Mouse (Mus musculus): ENCODE data around the gene Esrrg.

Esrrg gene

DNA sequence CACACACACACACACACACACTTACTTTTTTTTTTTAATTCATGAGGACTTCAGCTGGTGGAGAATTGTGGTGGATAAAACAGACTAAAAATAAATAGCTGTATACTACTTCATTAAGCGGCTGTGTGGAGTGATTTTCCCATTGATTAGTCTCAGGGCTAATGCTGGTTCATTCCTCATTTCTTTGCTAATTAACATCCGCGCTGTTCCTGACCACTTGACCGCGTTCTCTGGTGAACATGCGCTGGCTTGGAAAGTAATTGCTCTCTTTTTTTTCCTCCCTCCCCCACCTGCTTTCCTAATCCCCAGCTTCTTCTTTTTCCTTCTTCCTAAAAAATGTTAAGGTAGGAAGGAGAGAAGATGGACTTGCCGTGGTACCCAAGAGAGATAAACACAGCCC, 222.3 kb downstream of the Esrrg start:
- no peak for DNase-seq (ENCODE audit: low read depth, low spot score)

GRCm38 (mm10) chr1:187832851-187833250, 224.3 kb downstream of the Esrrg start:
- no peak for DNase-seq (ENCODE audit: low read depth, low spot score)

- no peak for DNase-seq (ENCODE audit: low read depth, low spot score)
These were observed 226.0 kb downstream of the Esrrg start for GRCm38 (mm10) chr1:187834576-187834975.

DNA sequence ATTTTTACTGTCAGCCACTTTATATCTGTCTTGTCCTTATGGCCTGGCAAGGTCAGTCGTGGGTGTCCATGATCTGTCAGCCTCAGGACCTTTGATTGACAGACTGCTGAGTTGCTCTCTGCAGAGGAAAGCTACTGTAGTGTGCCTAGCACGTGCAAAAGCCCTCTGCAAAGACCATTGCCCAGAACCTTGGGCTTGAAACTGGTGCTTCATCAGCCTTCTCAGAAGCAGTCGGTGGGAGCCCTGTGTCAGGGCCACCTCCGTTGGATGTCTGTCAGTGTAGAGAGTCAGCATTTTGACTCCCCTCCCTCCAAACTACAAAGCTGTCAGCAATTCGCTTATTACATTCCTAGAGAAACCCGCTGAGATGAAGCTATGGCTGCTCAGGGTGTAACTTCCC, 227.8 kb downstream of the Esrrg start:
- DNase-seq (ENCODE audit: low read depth, low spot score), result no peak

DNA sequence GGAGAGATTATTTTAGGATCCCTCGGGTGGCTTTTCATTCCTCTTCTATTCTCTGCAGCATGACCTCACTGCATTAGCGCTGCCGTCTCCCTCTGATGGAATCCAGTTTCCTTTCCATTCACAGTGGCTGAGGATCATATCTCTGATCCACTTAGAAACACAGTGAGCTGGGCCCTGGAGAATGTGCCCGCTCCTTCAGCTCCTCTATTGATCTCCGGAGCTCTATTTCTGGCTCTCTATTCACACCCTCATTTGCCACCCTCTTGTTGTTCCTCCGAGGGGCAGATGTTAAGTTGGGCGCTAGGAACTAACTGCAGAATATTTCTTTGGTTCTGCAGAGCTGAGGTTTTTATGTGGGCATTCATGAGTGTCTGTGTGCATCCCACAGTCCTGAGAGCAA, 228.3 kb downstream of the Esrrg start:
- no peak for DNase-seq (ENCODE audit: low read depth, low spot score)

DNA sequence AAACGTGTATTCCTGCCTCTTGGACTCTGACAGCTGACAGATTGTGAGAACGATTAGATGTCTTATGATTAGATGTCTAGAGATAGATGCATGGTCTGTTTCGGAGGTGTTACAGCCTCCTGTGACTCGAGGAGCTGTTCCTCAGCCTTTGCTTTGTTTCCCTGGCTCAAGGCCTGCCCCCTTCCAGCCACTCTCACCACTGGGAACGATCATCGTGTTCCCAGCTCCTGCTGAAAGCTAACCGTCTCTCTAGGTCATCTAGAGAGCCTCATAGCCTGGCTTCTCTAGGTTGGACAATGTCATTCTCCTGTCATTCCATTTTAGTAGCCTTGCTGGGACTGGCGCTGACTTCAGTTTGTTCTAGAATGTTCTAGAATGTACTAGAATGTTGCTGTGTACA, 233.0 kb downstream of the Esrrg start:
- no peak for DNase-seq (ENCODE audit: low read depth, low spot score)

- no peak for DNase-seq (ENCODE audit: low read depth, low spot score)
These were observed 234.1 kb downstream of the Esrrg start for GRCm38 (mm10) chr1:187842702-187843101.

- DNase-seq (ENCODE audit: low read depth, low spot score), result no peak
These were observed 245.6 kb downstream of the Esrrg start for GRCm38 (mm10) chr1:187854148-187854547.

DNA sequence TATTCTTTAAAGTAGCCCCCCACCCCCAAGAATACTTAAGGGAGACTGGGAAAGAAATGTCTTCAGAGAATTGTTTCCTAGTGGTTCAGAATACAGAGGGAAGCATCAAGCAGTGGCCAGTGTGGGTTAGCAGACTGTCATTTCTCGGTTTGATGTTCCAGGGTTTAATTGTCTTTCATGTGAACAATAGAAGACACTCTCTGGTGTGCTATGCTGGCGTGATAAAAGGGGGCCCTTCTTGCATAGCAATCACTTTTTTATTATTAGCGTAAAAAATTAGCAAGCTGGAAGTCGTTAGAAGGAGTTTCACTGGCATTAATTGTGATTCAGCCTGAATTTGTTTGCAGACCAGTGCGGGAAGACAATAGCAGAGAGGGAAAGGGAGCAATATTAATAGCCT, 253.7 kb downstream of the Esrrg start:
- DNase-seq (ENCODE audit: low read depth, low spot score), result no peak

DNA sequence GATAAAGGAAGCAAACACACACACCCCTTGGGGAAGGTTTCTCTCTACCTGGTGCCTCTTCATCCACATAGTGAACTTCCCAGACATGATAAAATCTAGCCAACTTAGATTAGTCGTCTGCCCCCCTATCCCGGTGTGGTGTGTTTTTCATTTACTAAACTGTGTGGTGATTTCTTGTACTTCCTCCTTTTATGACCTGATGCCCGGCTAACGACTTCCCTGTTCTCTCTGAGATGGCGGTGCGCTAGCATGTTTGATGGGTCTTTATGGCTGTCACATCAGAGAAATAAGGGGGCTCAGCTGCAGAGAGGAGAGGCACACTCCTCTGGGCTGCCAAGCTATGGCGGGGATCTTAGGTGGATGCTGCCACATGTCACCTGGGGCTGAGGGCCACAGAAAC, 259.8 kb downstream of the Esrrg start:
- no peak for DNase-seq (ENCODE audit: low read depth, low spot score)

GRCm38 (mm10) chr1:187872208-187872607, 263.6 kb downstream of the Esrrg start:
- no peak for DNase-seq (ENCODE audit: low read depth, low spot score)

- DNase-seq (ENCODE audit: low read depth, low spot score), result no peak
These were observed 264.2 kb downstream of the Esrrg start for GRCm38 (mm10) chr1:187872744-187873143.

DNA sequence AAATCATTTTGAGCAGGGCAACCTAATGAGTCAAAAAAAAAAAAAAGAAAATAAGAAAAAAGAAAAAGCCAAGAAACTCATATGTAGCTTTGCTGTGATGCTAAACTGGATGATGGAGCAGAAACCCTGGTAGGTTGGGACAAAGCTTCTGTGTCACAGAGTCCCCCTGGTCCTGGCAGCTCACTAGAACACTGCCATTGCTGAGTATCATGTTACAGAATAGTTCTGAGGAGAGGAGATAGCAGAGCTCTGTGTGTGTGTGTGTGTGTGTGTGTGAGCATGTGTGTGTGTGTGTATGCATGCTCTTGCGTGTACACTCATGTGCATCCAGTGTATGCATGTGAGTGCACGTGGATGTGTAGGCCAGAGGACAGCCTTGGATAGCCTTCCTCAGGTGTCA, 265.2 kb downstream of the Esrrg start:
- no peak for DNase-seq (ENCODE audit: low read depth, low spot score)

- no peak for DNase-seq (ENCODE audit: low read depth, low spot score)
These were observed 278.7 kb downstream of the Esrrg start for GRCm38 (mm10) chr1:187887270-187887669.

- DNase-seq (ENCODE audit: low read depth, low spot score), result no peak
These were observed 279.6 kb downstream of the Esrrg start for GRCm38 (mm10) chr1:187888142-187888541.

DNA sequence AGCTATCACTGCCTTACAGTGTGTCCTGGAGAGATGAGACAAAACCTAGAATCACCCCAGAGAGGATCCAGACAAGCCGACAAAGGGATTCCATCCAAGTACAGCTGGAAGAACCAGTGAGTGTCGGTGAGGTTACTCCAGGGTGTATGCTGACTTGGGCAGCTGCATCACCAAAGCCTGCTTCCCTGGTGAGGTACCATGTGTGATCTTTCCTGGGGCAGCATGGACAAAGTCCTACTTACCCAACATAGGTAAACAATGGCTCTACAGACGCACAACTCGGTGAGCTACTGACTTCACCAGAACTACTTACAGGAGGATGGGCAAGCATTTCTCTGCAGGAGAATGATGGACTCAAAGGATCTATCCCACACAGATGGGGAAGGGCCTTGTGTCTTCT, 280.5 kb downstream of the Esrrg start:
- no peak for DNase-seq (ENCODE audit: low read depth, low spot score)

GRCm38 (mm10) chr1:187891262-187891661, 282.7 kb downstream of the Esrrg start:
- DNase-seq (ENCODE audit: low read depth, low spot score), result no peak

DNA sequence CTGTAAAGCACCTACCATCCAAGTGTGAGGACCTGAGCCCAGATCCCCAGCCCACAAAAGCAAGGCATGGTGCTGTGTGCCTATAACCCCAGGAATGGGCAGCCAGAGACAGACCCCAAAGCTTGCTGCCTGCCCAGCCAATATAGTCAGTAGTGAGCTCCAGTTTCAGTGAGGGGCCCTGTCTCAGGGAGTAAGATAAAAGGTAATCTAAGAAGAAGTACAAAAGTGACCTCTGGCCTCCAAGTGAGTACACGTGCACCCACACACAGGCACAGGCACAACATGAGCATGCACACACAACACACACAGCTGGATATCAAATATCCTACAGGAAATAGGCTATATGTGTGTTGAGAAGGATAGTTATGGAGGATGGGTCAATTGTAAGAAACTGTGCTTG, 286.9 kb downstream of the Esrrg start:
- no peak for DNase-seq (ENCODE audit: low read depth, low spot score)

- no peak for DNase-seq (ENCODE audit: low read depth, low spot score)
These were observed 287.7 kb downstream of the Esrrg start for GRCm38 (mm10) chr1:187896291-187896690.

DNA sequence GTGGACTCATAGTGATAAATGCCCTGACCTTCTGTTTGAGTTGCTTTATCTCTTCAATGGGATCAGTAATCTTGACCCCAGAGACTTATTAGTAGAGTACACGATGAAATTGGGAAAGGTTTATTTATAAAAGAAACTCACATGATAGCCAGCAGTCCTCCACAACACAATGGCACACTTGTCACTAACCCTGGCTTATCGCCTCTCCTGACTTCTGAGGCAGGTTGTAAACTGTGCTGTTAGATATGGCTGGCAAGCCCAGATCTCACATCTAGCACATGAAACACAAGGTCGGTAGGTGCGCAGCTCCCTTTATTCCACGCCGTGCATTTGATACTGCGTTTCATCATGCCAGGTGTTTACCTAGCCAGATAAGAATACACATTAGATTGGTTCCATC, 288.3 kb downstream of the Esrrg start:
- DNase-seq (ENCODE audit: low read depth, low spot score), result no peak

DNA sequence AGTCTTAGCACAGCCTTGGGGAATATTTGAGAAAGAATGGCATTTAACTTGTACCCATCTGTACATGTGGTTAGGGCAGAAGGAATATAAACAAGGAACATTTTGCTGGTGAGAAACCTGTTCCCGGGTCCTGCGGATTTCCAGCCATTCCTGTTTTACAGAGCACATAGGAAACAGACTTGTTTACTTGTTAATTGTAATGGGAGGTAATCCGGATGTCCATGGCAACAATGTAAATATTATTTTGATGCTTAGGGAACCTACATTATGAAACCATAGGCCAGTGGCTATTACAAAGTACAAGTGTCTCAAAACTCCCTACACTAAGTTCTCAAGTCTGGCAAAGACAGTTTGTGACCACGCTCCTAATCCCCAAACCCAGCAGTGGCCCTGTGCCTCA, 290.9 kb downstream of the Esrrg start:
- no peak for DNase-seq (ENCODE audit: low read depth, low spot score)

GRCm38 (mm10) chr1:187900756-187901155, 292.2 kb downstream of the Esrrg start:
- no peak for DNase-seq (ENCODE audit: low read depth, low spot score)

DNA sequence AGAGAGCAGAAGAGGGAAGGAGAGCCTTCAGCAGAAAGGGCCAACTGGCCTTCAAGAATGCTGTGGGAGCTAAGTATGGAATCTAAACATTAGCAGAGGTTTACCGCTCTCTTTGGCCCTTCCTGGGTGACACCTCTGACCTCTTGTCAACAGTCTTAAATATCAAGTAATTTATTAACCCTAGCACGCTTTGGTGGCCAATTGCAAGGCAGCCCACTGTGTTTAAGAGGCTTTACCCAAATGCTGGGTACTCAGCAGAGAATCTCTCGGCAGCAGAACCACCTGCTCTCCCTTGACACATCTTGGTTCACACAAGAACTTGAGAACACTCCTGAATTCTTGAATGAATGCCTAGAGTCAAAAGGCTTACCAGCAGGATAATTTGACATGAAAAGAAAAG, 293.6 kb downstream of the Esrrg start:
- DNase-seq (ENCODE audit: low read depth, low spot score), result no peak

DNA sequence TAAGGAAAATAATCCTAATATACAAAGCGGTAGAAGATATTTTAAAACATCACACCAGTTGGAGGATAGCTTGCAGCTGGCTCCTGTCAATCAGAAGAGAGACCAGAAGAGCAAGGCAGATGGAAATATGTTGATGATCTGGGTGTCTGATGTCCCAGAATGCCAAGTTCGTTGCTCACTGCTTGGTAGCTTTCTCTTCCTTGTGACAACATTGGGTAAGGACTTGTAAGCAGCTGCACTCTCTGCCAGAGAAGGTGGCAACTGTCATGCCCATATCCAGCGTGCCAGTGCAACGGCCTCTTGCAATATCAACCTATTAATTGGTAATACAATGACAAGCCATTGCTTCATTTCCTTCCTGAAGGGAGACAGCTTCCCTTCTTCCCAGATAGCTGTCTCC, 296.1 kb downstream of the Esrrg start:
- DNase-seq (ENCODE audit: low read depth, low spot score), result no peak

DNA sequence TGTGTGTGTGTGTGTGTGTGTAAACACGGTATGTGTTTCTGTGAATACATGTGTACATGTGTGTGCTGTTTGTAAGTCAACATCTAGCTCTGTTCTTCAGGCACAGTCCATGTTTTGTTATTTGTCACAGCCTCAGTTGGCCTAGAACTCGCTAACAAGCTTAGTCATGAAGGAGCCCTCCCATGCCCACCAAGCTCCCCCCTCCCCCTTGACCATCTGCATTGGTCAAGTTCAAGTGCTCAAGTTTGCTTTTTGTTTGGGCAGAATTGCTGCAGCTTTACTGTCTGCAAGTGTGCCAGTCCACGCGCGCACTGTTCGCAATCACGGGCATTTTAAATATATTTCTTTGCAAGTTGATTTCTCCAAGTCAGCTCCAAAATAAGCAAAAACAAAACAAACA, 298.8 kb downstream of the Esrrg start:
- DNase-seq (ENCODE audit: low read depth, low spot score), result no peak

All from c-Kit-negative CD71-positive TER-119-positive erythroid progenitor cells, embryonic 14.5 days (primary cell).